ENCODE assay signal across 15 mouse cellular contexts in genomic region chr7:89795366-89795765, GRCm38 (mm10).
"Had no signal": no experiment of that assay in that cellular context is flagged by ENCODE, and none has a peak within 500 bp of the region (broad histone marks: within the 10 kb centered on the region; RNA-seq: fewer than 3 reads in every experiment).

No protein-coding gene starts in this region.

- DNase-seq: retina, postnatal 1 day; right cerebral cortex, adult 18-20 months; right cerebral cortex, postnatal 14 days; right cerebral cortex, postnatal 25 days; right cerebral cortex, postnatal 4 days; spleen, adult 18-20 months; thymus, adult 18-20 months; thymus, adult 2 months; thymus, postnatal 14 days; thymus, postnatal 25 days; thymus, postnatal 36 days; thymus, postnatal 4 days had no signal

- H3K27ac ChIP-seq: neural tube, embryonic 15.5 days; stomach, embryonic 15.5 days; stomach, postnatal 0 days had no signal

- H3K9me3 ChIP-seq: neural tube, embryonic 15.5 days; stomach, embryonic 15.5 days had no signal

- H3K4me2 ChIP-seq: neural tube, embryonic 15.5 days; stomach, embryonic 15.5 days had no signal

- H3K27me3 ChIP-seq: neural tube, embryonic 15.5 days; stomach, embryonic 15.5 days had no signal

- H3K36me3 ChIP-seq: neural tube, embryonic 15.5 days; stomach, embryonic 15.5 days had no signal

- H3K9ac ChIP-seq: neural tube, embryonic 15.5 days; stomach, embryonic 15.5 days had no signal

- H3K4me1 ChIP-seq: stomach, embryonic 15.5 days had no signal

- H3K4me3 ChIP-seq: neural tube, embryonic 15.5 days; stomach, embryonic 15.5 days had no signal
